Mouse (Mus musculus): ENCODE measurements around the gene Aym1.
"Not testable (repeated sequence)": the region's sequence is repeated elsewhere in the genome, so short reads cannot be mapped to it uniquely, and the experiment has no call there.

The Aym1 gene

DNA sequence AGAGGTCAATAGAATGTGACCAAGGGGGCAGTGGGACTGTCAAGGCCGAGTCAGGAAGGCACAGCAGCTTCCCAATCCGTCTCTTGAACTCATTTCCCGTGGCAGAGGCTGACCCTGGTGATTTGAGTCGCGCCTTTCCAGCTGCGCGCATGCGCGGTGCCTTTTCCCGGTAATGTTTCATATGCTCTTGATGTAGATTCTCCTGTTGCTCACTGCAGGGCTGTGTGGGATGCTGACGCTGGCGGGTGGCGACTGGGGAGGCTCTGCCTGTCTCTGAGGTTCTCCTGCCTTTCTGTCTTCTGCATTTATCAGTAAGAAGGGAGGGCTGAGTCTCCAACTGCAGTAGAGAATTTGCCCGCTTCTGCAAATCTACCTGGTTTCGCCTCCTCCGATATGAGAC is 2.8 kb upstream of the Aym1 start:
- no peak for DNase-seq

DNA sequence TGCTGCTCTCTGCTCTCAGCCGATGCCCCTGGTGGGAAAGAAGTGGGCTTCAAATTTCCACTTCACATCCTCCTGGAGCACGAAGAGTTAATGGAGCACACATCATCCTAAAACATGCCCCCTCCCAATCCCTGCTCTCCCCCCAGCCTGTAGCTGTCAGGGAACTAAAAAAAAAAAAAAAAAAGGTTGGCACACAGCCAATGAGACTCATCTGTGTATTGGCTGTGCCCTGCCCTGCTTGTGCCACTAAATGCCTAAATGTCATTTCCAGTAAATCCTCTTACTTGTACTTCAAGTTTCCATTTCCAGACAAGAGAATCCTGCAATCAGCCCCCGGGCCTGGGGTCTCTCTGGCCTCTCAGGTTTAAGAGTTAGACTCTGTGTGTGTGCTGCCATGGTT is 562 bp downstream of the Aym1 start:
- DNase-seq = no peak

DNA sequence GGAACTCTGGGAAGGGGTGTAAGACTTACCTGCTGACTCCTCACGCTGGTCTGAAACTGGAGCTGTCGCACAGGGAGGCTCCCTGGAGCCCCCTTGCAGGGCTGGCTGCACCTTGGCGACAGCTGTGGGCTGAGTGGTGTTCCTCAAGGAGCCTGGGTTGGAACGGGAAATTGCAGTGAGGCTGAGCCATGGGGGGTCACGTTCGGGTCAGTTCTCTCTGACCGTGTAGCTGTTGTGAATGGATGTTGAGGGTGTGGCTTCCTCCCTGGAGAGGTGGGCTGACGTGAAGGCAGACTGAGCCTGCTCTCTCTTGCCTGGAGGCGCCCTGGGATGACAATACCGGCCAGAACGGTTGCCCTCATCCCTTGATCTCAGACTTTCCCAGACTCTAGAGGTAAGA is 1.7 kb downstream of the Aym1 start:
- DNase-seq = no peak

DNA sequence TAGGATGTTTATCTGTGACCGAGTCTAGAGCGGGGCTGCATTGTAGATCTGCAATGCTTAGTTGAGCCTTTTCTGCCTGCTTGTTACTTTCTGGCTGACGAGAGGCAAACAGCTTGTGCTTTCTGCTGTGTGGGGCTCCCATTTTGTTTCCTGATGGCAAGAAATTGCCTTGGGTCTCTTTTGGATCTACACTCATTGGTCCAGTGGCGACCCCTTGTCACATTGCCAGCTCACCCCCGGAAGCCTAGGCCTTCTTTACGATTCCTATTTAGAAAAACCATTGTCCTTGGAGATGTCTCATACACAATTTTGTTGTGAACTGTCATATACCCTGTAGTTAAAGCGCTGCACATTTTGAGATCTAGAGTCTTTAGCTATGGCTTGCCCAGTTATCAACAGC is 4.2 kb downstream of the Aym1 start:
- no peak for DNase-seq

DNA sequence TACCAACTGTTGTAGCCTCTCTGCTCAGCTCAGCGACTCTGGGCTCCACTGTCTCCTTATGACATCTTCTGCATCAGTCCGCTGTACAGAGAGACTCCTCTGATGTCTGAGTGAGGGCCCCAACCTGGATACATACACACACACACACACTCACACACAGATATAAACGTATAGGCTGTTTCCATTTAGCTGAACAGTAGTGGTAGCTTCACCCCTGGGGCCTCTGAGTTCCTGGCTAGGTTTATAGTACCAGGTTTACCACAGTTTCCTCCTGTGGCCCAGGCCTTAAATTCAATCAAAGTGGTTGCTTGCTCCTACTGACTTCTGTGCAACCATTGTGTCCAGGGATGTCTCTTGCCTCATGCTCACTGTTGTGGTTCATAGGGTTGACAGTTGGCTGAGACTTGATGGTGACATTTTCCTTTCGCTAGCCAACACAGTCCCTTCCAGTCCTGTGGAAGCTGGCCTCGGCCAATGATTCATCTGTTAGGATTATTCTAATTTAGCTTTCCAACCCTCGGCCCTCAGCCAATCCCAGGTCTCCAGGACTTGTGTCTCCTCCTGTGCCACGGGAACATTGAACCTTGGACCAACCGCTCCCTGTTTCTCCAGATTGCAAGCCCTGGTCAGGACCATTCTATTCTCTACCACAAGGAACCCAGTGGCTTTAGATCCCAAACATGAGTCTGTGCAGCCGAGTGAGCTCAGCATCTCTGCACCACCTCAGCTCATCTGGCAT is 5.3 kb downstream of the Aym1 start:
- DNase-seq = no peak

DNA sequence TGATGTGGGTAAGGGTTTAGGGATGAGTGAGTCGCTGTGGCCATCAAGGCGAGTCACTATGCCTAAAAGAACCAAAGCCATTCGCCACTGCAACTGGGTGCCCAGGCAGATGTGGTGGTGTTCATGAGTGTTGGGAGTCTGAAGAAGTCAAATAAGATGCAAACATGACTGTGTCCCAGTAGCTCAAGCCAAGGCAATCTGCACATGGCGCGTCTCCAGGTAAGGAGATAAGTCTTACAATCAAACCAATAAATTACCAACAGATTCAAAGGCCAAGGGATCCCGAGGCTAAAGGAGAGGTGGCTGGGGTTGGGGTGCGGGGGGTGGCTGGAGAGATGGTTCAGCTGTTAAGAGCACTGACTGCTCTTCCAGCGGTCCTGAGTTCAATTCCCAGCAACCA is 6.1 kb downstream of the Aym1 start:
- no peak for DNase-seq

DNA sequence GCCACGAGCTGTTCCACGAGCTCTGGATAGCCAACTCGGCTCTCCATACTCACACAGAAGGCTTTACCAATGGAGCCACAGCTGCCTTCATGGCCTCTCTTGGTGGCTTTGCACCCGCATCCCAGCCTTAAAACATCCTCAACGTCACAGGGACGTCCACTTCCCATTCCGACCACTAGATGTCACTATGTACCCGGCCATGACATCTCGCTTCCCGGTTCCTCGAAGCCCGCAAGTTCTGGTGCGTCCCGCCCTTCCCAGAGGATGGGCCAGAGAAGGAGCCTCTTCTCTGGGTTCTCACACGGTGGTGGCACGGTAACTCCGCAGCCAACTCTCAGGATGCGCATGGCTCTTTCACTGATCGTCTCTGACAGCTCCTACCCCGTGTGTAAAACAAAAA is 8.8 kb downstream of the Aym1 start:
- DNase-seq = peak; percentile 12 to 45

DNA sequence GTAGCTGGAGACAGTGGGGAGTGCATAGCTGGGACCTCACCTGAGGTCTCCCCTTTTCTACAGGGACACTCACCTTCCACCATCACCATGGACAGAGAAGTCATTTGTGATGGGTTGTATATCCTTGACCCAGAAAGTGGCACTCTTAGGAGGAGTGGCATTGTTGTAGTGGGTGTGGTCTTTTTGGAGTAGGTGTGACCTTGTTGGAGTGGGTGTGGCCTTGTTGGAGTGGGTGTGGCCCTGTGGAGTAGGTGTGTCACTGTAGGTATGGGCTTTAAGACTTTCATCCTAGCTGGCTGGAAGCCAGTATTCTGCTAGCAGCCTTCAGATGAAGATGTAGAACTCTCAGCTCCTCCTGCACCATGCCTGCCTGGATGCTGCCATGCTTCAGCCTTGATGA is 10.6 kb downstream of the Aym1 start:
- DNase-seq = not testable (repeated sequence)

DNA sequence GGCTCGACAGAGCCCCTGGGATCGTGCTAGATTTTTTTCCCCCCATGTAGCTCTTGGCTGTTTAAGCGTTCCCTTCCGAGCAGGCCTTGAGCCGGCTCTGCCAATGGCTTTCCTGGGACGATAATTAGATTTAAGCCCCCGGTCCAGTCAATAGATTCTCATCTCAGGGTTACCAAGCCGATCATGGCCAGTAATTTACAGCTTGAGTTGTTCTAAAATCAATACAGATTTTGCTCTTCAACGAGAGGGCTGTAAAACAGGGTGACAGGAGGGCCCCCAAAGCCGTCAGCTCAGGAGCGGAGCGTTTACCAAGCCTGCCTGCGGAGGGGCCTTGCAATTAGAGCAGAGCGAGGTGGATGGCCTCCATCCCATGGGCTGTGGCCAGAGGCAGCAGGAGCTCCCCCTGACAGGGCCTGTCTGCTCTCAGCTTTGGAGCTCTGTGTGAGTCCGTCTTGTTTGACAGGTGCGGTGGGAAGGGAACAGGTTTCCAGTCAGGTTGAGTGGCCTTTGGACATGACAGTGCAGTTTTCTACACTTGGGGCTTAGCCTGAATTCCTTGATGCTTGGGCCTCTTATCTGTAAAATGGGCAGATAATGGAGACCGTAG is 12.3 kb downstream of the Aym1 start:
- no peak for DNase-seq

DNA sequence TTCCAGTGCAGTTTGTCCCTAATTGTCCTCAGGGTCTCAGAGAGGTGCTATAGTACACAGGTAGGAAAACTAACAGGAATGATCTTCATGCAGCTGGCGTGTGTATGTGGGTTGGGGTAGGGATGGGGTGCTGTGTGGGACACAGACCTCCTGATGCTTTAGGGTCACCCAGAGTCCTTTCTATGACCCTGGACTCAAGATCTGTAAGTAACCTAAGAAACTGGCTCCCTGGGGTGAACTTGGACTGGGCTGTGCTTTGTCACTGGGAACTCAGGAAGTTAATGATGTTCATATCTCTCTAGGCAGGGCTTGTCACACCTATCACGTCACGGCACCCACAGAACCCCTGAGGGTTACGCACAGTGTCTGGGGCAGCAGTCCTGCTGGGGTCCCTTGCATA is 15.4 kb downstream of the Aym1 start:
- DNase-seq = no peak

DNA sequence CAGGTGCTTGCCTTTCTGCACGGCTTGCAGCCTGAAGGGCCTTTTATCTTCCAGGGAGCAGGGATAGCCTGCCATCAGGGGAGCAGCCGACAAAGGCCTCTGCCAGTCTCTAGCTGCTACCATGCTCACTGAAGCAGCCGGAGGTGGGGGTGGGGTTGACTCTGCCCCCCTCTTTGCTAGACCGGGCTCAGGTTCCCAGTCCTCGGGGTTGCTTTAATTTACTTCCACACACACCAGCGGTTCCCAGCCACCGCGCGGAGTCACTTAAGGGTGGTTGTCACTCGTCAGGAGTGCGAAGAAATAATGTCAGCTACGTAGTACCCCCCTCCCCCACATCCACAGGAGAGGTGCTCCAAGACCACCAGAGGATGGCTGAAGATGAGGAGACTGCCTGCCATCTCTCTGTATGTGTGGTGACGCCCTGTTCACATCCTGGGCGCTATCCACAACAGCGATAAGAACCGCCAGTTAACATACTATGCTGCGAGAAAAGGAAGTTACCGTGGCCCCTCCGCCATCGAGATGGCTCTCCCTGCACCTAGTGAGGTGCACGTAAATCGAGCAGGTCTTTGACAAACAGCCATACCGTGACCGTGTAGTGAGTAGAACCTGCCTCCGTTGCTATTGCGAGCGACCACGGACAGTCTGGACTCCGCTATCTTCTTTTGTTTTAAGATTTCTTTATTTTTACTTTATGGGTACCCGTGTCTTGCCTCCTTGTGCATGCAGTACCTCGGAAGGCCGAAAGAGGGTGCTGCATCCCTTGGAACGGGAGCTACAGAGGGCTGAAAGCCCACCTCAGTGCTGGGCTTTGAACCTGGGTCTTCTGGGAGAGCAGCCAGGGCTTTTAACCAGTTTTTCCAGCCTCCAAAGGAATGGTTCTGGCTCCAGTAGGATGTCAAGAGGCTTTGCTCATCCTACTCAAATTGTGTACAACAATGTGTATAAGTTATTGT is 16.2 kb downstream of the Aym1 start:
- no peak for DNase-seq

DNA sequence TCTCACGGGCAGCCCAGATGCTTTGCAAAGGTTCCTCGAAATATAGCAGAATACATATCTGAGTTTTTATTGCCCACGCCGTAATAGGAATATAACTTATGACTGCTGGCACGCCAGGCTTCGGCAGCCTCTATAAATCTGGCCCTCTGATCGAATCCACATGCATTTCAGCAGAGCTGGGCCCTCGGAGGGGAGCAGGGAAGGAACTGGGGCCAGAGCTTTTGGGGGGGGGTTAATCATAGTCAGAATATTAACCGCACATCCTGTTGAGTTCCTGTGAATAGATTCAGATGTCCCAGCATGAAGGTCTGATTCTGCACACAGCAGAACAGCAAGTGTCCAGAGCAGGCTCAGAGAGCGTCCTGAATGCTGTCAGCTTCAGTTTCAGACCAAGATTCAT is 17.2 kb downstream of the Aym1 start:
- no peak for DNase-seq

DNA sequence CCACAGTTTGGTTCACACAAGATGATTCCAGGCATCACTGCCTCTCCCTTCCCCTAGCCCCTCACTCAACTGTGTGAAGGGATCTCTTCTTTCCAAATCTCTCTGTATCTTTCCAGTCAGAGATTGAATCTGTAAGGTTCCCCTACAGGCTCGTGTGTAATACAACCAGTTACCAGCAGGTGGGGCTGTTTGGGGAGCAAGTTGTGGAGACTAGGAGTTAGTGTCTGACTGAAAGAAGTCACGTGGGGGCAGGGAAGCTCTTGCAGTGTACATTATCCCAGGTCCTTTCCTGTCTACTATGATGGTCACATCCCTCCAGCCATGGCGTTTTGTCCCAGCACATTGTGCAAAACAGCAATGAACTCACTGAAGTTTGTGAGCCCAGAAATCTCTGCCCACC is 18.7 kb downstream of the Aym1 start:
- DNase-seq = peak in 1 of 2 experiments; percentile 31

DNA sequence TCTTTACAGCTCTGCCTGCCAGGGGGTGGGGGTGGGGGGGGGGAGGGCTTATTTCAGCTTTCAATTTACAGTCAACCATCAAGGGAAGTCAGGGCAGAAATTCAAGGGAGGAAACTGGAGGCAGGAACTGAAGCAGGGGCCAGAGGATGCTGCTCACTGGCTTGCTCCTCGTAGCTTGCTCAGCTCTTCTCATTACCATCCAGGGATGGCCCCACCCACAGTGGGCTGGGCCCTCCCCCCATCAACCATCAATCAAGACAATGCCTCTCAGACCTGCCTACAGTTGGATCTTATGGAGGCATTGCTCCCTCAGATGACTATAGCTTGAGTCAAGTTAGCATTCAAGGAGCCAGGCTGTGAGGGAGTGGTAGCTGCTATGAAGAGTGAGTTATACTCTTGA is 19.2 kb downstream of the Aym1 start:
- no peak for DNase-seq

DNA sequence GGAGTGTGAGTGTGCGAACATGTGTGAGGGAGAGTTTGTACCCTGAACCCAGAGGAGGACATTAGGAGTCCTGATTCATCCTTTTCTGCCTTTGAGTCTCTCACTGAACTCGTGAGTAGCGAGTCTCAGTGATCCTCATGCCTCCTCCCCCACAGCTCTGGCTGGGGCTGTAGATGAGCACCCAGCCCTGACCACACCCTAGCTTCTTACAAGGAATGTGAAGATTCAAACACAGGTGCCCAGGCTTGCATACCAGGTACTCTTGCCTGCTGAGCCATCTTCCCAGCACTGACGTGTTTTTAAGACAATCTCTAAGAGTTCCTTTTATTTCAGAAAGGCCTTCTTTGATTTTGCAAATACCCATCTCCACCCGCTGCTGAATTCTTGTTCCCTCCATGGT is 22.3 kb downstream of the Aym1 start:
- no peak for DNase-seq

DNA sequence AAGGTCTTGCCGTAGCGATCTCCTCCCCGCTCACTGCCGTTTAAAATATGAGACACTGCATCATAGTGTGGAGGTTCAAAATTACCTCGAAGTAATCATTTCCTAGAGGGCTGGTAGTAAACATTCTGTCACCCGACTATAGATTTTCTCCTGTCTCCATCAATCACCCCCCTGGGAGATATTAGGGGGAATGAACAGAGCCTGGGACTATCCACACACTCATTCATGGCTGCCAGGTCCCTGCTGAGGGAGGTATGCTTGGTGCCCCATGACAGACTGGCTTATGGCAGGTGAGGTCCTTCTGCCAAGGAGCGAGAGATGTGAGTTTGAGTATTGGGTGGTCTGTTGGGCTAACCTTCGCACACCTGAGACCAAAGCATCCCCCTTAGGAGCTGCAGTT is 23.5 kb downstream of the Aym1 start:
- no peak for DNase-seq

DNA sequence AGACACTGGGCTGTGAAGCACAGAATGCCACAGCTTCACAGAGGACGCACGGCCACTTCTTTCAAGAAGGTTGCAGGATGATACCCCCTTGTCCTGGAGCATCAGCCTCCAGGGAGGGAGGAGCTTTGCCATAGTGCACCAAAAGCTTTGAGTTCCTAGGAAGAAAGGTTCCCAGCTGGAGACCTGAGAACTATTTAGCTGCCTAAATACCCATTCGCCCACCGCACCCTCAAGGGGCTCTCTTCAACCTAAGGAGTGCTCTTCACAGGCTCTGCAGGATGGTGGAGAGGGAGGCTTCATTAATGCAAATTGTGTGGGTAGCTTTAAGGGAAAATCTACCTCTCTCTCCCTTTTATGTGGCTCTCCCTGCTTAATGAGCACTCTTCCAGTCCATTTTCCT is 25.5 kb downstream of the Aym1 start:
- no peak for DNase-seq

DNA sequence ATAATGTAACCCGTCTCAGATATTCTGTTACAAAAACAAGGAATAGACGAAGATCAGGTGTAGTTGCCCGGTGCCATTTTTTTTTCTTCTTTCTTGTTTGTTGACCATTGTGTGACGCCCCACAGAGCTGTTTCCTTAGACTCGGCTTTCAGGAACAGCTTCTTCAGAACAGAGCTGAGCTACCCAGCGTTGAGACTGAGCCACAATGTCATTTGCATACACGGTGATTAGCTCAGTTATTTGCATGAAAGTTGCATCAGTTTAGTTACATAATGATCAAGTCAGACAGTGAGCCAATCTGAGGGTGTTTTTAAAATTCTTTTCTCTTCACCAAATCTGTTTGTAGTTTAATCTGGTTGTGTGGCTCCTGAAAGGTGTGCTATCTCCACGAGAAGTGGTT is 36.7 kb downstream of the Aym1 start:
- DNase-seq = no peak

DNA sequence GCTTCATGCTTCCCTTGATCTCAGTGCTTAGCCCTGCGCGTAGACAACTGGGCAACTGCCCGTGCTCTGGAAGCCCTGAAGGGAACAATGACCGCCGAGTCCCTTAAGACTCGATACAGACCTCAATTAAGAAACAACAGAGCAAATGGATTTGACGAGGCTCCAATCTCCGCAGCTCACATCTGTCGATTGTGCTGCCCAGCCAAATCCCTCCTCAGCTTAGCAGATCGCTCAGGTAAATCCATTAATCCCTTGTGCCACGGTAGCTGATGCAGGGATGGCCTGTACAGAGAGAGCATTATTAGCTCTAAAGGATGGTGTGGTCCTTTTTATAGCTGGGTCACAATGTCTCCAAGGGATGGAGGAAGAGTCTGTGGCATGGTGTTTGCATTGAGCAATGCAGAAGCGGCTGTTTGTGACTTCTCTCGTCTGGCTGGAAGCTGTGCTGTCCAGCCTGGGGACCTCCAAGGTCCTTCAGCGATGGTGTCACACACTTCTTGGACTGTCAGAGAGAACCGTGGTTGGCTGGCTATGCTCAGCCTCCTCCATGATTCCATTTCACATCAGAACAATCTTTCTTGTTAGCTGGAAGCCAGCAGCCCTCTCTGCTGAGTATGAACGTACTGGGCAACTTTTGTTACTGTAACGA is 39.3 kb downstream of the Aym1 start:
- no peak for DNase-seq

DNA sequence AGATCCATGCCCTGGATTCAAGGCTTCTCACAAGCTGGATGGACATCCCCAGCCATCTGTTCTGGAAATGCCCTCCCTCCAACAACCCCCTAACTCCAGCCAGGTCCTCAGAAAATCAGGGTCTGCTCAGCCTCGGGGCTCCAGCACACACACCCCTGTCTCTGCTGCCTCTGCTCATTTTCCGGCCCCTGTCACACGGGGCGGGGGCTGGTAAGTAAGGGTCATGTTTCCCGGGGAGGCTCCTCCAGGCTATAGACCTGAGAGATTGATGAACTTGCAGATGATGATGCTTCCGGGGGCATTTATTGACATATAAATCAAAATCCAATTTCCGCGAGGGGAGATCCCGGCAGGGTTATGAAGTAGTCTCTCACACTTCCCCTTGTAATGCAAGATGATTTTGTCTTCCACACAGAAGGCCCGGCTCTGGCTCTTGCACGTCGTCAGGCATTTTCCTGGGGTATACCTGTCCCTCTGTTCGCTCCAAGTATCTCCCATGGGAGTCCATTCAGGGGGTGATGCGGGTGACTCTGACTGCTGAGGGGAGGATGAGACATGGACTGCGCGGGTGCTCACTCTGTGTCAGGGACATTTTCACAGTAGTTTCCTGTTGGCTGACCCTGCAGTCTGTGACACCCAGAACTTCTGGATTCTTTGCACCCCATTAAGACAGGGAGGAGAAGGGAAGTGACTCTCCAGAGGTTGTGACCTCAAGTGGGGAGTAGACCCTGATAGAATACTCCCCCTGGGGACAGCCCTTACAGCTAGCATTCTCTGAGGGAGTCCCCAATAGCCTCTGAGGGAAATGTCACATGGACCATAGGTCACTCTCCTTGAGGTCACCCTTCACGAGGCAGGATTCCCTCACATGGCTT is 40.6 kb downstream of the Aym1 start:
- no peak for DNase-seq

DNA sequence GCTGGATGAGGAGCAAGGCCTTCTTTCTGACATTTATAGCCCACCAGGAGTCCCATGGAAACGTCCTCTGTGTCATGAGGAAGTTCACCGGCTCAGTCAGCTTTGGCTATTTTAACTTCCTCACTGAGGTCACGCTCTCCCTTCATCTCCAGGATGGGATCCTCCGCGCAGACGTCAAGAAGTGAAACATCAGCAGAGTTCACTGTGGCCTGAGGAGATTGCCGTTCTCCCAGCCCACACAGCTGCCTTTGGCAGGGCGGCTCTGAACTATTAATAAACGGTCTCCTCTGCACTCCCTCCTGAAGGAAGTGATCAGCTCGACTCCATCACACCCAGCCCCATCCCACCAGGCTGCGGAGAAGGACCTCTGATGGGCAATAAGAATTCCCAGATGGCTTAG is 45.6 kb downstream of the Aym1 start:
- DNase-seq = no peak

DNA sequence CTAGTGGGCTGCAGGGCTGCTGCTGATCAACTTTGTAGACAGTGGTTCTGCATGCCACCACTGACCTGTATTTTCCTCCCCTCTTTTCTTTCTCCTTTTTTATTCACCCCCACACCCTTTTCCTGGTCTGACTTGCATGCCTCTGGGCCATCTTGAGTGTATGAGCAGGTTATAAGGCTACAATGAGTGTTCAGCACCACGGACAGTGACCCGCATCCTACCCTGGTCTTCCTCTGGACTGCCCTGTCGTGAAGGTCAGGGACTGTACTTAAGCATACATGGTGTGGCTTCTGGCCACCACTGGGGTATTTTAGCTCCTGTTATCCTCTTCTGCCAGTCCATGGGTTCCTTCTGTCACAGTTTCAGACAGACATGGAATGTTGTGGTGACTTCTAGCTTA is 50.3 kb downstream of the Aym1 start:
- no peak for DNase-seq
